Mouse (Mus musculus) erythroblast, embryonic 14.5 days (primary cell): ENCODE measurements around the gene Mvd.

Experiments
- GATA1 ChIP-seq: IDR thresholded peaks from 2 replicates; pipeline ENCODE4 v1.6.1; 2012; ENCODE audit warnings: low read length, inconsistent platforms, mixed read lengths
- TAL1 ChIP-seq: IDR thresholded peaks from 3 replicates; pipeline ENCODE4 v1.6.1; 2012; ENCODE audit warnings: low read length, inconsistent platforms, mixed read lengths

- no peak for TF ChIP-seq TAL1
- no peak for TF ChIP-seq GATA1
Observed at GRCm38 (mm10) chr8:122459218-122459900, 16.1 kb upstream of the Mvd start.
